Mouse (Mus musculus): Measurements from ENCODE around the gene Ntsr1.

DNA sequence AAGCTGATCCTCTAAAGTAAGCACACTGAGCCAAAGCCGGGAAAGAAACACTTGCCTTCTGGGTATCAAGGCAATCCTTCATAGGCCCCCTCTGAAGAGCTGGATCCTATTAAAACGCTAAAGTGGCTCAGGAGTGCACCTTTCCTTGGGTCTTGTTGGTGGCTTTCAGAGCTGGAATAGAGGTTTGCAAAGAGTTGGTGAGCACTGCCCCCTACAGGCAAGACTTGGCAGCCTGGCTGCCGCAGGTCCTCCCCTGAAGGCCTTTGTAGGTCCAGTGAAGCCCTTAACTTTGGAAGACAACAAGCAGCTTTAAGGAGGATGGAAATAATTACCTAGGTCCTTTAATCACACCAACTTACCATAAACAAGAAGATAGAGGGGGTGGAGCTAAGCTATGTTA, 78.9 kb downstream of the Ntsr1 start:
- TF ChIP-seq CTCF (IDR thresholded peaks at IDR 0.05; ENCODE audit: low read depth) (peak; percentile 94), EP300 (optimal IDR thresholded peaks at IDR 0.05) (no peak)

Measured in stomach, postnatal 0 days (tissue).